Mouse (Mus musculus) retina, postnatal 7 days (tissue): ENCODE measurements at regions not wholly inside any gene's neighbourhood (a gene's known extent, or its start where the extent isn't known, plus 50 kb on each side); places are given as distances from the start of the nearest gene placed in this dataset.

Source experiments
- DNase-seq: peaks from one replicate; pipeline ENCODE4 v3.0.0-alpha.2; 2012; ENCODE audit warnings: low read depth, low spot score

- no peak for DNase-seq
Observed at GRCm38 (mm10) chrX:95291676-95292075, 95.0 kb upstream of the Arhgef9 start.

GRCm38 (mm10) chrX:95282038-95282437 lies 85.4 kb upstream of the Arhgef9 start:
- no peak for DNase-seq

DNA sequence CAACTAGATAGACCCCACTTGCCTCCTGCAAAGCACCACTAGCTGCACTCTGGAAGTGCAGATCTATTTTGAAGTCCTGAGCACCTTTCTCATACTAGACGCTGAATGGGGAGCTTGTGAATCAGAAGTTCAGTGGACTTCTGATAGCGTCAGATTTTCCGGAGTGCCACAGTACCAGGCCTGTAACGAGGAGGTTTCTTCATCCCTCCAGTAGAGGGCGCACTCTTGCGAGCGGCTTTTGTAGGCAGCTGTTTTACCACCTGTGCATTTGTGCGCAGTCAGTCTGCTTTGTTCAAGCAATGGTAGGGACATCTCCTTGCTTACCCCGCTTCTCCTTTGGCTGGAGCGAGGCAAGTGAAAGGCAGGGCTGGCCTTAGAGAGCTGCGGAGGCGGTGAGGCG lies 56.9 kb upstream of the Arhgef9 start:
- peak; percentile 3 for DNase-seq
